Mouse (Mus musculus) midbrain, embryonic 14.5 days (tissue): ENCODE data around the gene Psma3. TPM values are rescaled to one million over a fixed set of nuclear protein-coding genes. Genes with fewer than 3 reads are reported as not detected.

Experiments
- ATAC-seq: fragments of 200-750 bp; cut with Nextera tagmentation; 2 replicates; pipeline ENCODE4 v1.8.0; 2017; ENCODE audit warnings: moderate number of reproducible peaks, moderate library complexity; ENCODE audit not compliant: low FRiP score, low TSS enrichment
- DNase-seq: peaks from one replicate; pipeline ENCODE4 v3.0.0-alpha.2; 2015
- H3K27ac ChIP-seq: fragments of 300-500 bp; sonication (generic); replicated peaks from 2 replicates; pipeline ENCODE4 v1.5.1; 2014; ENCODE audit warnings: mild to moderate bottlenecking, low read depth, low read length, moderate library complexity
- H3K27me3 ChIP-seq: fragments of 300-500 bp; sonication (generic); 2 replicates; pipeline ENCODE4 v1.6.1; 2014; ENCODE audit warnings: low read length, control low read depth, mixed read lengths; ENCODE audit not compliant: control insufficient read depth, insufficient read depth
- H3K36me3 ChIP-seq: fragments of 300-500 bp; sonication (generic); 2 replicates; pipeline ENCODE4 v1.6.1; 2014; ENCODE audit warnings: low read length, control low read depth; ENCODE audit not compliant: control insufficient read depth, insufficient read depth
- H3K4me1 ChIP-seq: fragments of 300-500 bp; sonication (generic); 2 replicates; pipeline ENCODE4 v1.6.1; 2014; ENCODE audit warnings: mild to moderate bottlenecking, antibody characterized with exemption, low read length, control low read depth; ENCODE audit not compliant: control insufficient read depth, insufficient read depth
- H3K4me2 ChIP-seq: fragments of 300-500 bp; sonication (generic); 2 replicates; pipeline ENCODE4 v1.6.1; 2014; ENCODE audit warnings: mild to moderate bottlenecking, low read length, moderate library complexity
- H3K4me3 ChIP-seq: fragments of 300-500 bp; sonication (generic); replicated peaks from 2 replicates; pipeline ENCODE4 v1.5.1; 2014; ENCODE audit warnings: low read depth, low read length
- H3K9ac ChIP-seq: fragments of 300-500 bp; sonication (generic); replicated peaks from 2 replicates; pipeline ENCODE4 v1.6.1; 2014; ENCODE audit warnings: mild to moderate bottlenecking, low read length, moderate library complexity
- H3K9me3 ChIP-seq: fragments of 300-500 bp; sonication (generic); 2 replicates; pipeline ENCODE4 v1.6.1; 2016; ENCODE audit warnings: low read length, control low read depth, mixed read lengths; ENCODE audit not compliant: control insufficient read depth
- WGBS: fragments of 180-500 bp; shearing (Covaris S2); extraction: QIAGEN DNeasy Blood & Tissue Kit; methylation state at CpG from one replicate; pipeline ENCODE4 v1.1.7; 2014; 5-methylcytosine and 5-hydroxymethylcytosine counted together
- polyA plus RNA-seq: library from polyadenylated mRNA; unstranded; fragments of >200 nt; fragmentation: Nextera tagmentation; extraction: Ambion mirVana; gene quantifications from 2 replicates; pipeline ENCODE4 v1.2.1, GENCODE M21; 2014

Psma3 gene
- polyA plus RNA-seq, 1 experiment from 2014 or later, result 552 TPM

DNA sequence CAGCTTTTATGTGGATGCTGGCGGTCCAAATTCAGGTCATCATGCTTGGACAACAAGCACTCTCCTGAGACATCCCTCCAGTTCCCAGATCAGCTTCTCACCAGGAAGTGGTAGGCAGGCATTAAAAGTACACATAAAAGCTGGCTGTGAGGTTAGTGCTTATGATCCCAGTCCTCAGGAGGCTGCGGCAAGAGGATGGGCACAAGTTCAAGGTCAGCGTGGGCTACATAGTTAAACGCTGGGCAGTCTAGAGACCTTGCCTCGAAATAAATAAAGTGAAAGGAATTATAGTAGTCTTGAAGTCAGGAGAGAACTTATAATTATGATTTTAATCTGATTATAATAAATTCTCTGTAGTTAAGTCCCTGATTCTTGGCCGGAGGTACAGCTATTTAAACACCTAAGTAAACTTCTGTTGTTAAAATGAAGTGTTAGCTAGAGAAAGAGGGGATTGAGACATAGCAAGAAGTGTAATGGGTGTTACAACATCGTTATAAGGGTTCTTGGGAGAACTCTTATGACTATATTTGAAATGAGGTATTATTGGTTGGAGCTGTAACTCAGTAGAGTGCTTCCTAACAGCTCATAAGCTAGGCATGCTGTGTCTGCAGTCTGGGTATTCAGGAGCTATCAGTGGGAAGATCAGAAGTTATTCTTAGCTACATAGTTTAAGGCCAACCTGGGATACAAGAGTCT is 10.6 kb downstream of the Psma3 start:
- Histone ChIP-seq H3K36me3 (peaks cover 82% of the 10 kb centered on the region), H3K27ac (no peak overlapping the region), H3K4me3 (no peak overlapping the region), H3K27me3 (no peaks in the 10 kb centered on the region), H3K4me1 (no peaks in the 10 kb centered on the region), H3K9ac (no peak overlapping the region), H3K4me2 (no peak overlapping the region), H3K9me3 (no peaks in the 10 kb centered on the region)
- no peak for DNase-seq
- WGBS, result 96% methylated on average over 7 of the region's 7 CpGs
- ATAC-seq, result no peak

DNA sequence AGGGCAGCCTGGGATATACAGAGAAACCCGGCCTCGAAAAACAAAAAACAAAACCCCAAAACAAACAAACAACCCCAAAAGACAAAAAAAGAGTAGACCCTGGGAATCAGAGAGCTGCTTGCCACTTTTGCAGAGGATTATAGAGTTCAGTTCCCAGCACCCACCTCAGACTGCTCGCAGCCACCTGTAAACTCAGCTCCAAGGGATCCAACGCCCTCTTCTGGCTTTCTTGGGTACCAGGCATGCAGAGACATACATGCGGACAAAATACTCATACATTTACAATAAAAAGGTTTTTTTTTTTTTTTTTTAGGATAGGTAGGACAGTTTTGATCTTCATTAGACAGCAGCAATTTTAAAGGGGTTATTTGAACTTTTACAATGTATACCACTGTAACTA is 22.8 kb downstream of the Psma3 start:
- Histone ChIP-seq H3K4me3 (no peak overlapping the region), H3K4me2 (no peak overlapping the region), H3K27ac (no peak overlapping the region), H3K36me3 (peaks cover 65% of the 10 kb centered on the region), H3K9ac (no peak overlapping the region), H3K27me3 (no peaks in the 10 kb centered on the region), H3K4me1 (no peaks in the 10 kb centered on the region), H3K9me3 (no peaks in the 10 kb centered on the region)
- DNase-seq (no peak), ATAC-seq (no peak)
- 92% methylated on average over 5 of the region's 5 CpGs for WGBS

- H3K4me3 ChIP-seq, result no peak overlapping the region
- H3K4me1 ChIP-seq, result no peaks in the 10 kb centered on the region
- DNase-seq (peak; percentile 15), ATAC-seq (no peak)
- H3K9me3 ChIP-seq, result no peaks in the 10 kb centered on the region
- H3K27ac ChIP-seq, result no peak overlapping the region
- no peak overlapping the region for H3K4me2 ChIP-seq
- 69% methylated on average over 5 of the region's 5 CpGs for WGBS
- H3K9ac ChIP-seq, result no peak overlapping the region
- no peaks in the 10 kb centered on the region for H3K27me3 ChIP-seq
- H3K36me3 ChIP-seq, result peaks cover 64% of the 10 kb centered on the region
Observed at GRCm38 (mm10) chr12:70999423-70999903, 25.0 kb downstream of the Psma3 start.

- Histone ChIP-seq H3K4me1 (no peaks in the 10 kb centered on the region), H3K36me3 (peaks cover 65% of the 10 kb centered on the region), H3K4me2 (no peak overlapping the region), H3K9me3 (no peaks in the 10 kb centered on the region), H3K27ac (no peak overlapping the region), H3K27me3 (no peaks in the 10 kb centered on the region), H3K9ac (no peak overlapping the region), H3K4me3 (no peak overlapping the region)
- 83% methylated on average over 1 of the region's 1 CpGs for WGBS
- no peak for DNase-seq
- ATAC-seq, result no peak
Observed at GRCm38 (mm10) chr12:71000344-71000743, 25.9 kb downstream of the Psma3 start.

DNA sequence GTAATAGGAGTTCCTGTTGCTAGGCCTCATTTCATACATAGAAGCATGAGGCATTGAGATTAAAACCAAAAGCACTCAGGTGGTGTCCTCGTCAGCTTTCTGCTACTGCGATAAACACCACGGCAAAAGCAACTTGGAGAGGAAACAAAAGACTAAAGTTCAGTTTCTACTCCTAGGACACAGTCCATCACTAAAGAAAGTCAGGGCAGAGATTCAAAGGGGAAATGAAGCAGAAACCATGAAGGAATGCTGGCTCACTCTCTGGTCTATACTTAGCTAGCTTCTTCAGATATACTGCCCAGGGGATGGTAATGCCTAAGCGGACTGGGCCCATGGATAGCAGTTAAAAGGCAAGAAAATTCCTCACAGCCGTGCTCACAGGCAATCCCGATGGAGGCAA is 27.0 kb downstream of the Psma3 start:
- no peak overlapping the region for H3K4me2 ChIP-seq

DNA sequence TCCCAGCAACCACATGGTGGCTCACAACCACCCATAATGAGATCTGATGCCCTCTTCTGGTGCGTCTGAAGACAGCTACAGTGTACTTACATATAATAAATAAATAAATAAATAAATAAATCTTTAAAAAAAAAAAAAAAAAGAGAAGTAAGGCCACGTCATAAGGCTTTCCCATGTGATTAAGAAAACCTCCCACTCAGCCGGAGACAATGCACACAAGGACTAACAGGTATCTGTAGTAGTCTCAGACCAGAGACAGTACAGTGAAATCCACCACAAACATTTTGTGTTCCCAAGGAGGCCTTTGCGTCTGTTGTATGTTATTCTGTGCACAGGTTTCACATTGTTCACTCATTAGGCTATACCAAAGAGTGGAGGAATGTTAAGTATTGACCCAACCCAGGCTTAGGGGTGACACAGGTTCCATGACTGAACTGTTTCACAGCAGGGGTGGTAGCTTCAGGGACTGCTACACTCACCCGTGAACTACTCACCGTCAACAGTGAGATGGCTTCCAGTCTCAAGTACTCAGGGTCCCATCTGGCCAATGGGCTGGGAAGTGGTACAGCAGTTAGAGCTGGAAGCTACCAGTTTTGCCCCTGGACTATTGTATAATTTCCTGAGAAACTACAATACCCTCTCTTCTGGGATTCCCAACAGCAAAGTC is 29.5 kb downstream of the Psma3 start:
- Histone ChIP-seq H3K4me1 (no peaks in the 10 kb centered on the region), H3K36me3 (peaks cover 76% of the 10 kb centered on the region), H3K4me2 (no peak overlapping the region), H3K9me3 (no peaks in the 10 kb centered on the region), H3K4me3 (no peak overlapping the region), H3K27ac (no peak overlapping the region), H3K27me3 (no peaks in the 10 kb centered on the region), H3K9ac (no peak overlapping the region)
- 91% methylated on average over 5 of the region's 6 CpGs for WGBS
- DNase-seq (no peak), ATAC-seq (no peak)

More for the DNA sequence above, 27.0 kb downstream of the Psma3 start:
- DNase-seq (no peak), ATAC-seq (no peak)
- 73% methylated on average over 6 of the region's 6 CpGs for WGBS
- Histone ChIP-seq H3K27ac (no peak overlapping the region), H3K4me3 (no peak overlapping the region), H3K9ac (no peak overlapping the region), H3K4me1 (no peaks in the 10 kb centered on the region), H3K9me3 (no peaks in the 10 kb centered on the region), H3K36me3 (peaks cover 65% of the 10 kb centered on the region), H3K27me3 (no peaks in the 10 kb centered on the region)

DNA sequence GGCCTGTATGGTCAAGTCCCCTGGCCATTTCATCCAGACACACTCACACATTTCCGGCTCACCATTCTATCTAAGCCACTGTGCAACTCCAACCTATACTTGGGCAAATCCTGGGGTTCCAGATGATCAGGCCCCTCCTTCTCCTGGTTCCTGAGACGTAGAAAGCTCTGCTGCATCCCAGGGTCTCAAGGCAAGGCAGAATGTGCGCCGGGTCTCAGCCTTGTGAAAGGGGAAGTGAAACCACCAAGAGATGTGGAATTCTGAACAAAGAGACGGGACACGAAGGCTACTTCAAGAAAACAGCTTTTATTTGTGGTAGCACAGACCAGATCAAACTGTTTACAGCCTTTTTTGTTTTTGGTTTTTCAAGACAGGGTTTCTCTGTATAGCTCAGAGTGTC is 31.7 kb downstream of the Psma3 start:
- H3K9me3 ChIP-seq, result no peaks in the 10 kb centered on the region
- no peak overlapping the region for H3K9ac ChIP-seq
- ATAC-seq (no peak), DNase-seq (no peak)
- no peaks in the 10 kb centered on the region for H3K4me1 ChIP-seq
- peaks cover 81% of the 10 kb centered on the region for H3K36me3 ChIP-seq
- no peaks in the 10 kb centered on the region for H3K27me3 ChIP-seq
- WGBS, result 94% methylated on average over 6 of the region's 6 CpGs
- H3K4me2 ChIP-seq, result no peak overlapping the region
- no peak overlapping the region for H3K27ac ChIP-seq
- no peak overlapping the region for H3K4me3 ChIP-seq

DNA sequence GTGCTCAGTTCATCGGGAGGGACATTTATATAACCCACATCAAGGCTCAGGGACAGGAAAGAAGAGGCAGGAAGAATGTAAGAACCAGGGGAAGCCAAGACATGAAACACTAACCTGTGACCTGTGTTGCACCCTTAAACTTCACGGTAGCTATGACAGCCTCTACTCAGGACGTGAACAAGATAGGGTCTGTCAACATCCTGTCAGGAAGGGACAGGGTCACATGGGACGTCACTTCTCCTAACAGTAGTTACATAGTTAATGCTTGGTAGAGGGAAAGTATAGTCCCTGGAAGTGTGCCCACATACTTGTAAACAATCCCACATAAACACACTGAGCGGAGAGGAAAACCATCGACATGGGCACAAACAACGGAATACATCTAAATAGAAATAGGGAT is 32.5 kb downstream of the Psma3 start:
- no peaks in the 10 kb centered on the region for H3K27me3 ChIP-seq
- H3K4me1 ChIP-seq, result peaks cover under 1% of the 10 kb centered on the region; the same call in 1 of the 2 replicates
- no peak overlapping the region for H3K27ac ChIP-seq
- H3K4me2 ChIP-seq, result no peak overlapping the region
- peaks cover 84% of the 10 kb centered on the region for H3K36me3 ChIP-seq
- WGBS, result 92% methylated on average over 7 of the region's 7 CpGs
- DNase-seq (no peak), ATAC-seq (no peak)
- no peak overlapping the region for H3K4me3 ChIP-seq
- no peaks in the 10 kb centered on the region for H3K9me3 ChIP-seq
- no peak overlapping the region for H3K9ac ChIP-seq

DNA sequence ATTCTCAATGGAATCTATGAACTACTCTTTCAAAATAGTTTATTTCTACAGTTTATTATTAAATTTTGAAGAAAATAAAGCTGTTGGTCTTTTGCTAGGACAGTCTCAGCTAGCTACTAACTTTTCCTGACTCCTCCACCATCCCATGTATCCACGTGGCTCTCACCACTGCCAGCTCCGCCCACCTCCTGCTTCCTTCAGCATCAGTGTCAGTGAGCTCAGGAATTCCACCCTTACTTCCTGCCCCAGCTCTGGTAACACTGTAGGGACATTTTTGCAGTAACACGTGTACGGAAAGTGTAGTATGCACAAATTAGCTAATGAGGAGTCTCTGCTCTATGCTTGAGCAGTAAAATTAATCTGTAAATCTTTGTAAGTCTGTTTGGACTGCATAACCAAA is 35.3 kb downstream of the Psma3 start:
- DNase-seq (no peak), ATAC-seq (no peak)
- Histone ChIP-seq H3K9ac (no peak overlapping the region), H3K4me2 (no peak overlapping the region), H3K27ac (no peak overlapping the region), H3K36me3 (peaks cover 74% of the 10 kb centered on the region), H3K9me3 (no peaks in the 10 kb centered on the region), H3K4me3 (no peak overlapping the region), H3K27me3 (no peaks in the 10 kb centered on the region), H3K4me1 (peaks cover 20% of the 10 kb centered on the region)
- 81% methylated on average over 4 of the region's 4 CpGs for WGBS
